Mouse (Mus musculus): ENCODE data around the gene Casc1. TPM values are rescaled to one million over a fixed set of nuclear protein-coding genes. Genes with fewer than 3 reads are reported as not detected.

The Casc1 gene
- total and polyA plus RNA-seq, 3 experiments, result 0.15 to 0.22 TPM; not detected in 1

- peaks cover 0 to 33% of the 10 kb centered on the region in 2 experiments; a peak in 2 of 4 replicates for H3K36me3 ChIP-seq (ENCODE audit: control insufficient read depth in 1 of 2, insufficient read depth in 2 of 2, low read length in 2 of 2)
- no peak overlapping the region for H3K9ac ChIP-seq (ENCODE audit: control insufficient read depth, low read depth, low read length, poor library complexity, severe bottlenecking)
- TF ChIP-seq NELFE (IDR thresholded peaks at IDR 0.05; ENCODE audit: low read depth, low read length) (no peak), BHLHE40 (IDR thresholded peaks at IDR 0.05; ENCODE audit: borderline replicate concordance, low read depth, low read length) (no peak), POLR2A (IDR thresholded peaks at IDR 0.05; ENCODE audit: control insufficient read depth in 1 of 2, insufficient read depth in 1 of 2, low read depth in 1 of 2, low read length in 2 of 2, poor library complexity in 1 of 2) (no peak), SMC3 (IDR thresholded peaks at IDR 0.05; ENCODE audit: low read depth, low read length) (no peak), ETS1 (IDR thresholded peaks at IDR 0.05; ENCODE audit: low read depth, low read length) (no peak), USF2 (IDR thresholded peaks at IDR 0.05; ENCODE audit: borderline replicate concordance in 1 of 2, insufficient read depth in 1 of 2, low read depth in 1 of 2, low read length in 2 of 2) (no peak), TAL1 (IDR thresholded peaks at IDR 0.05; ENCODE audit: low read length) (no peak), MYB (IDR thresholded peaks at IDR 0.05; ENCODE audit: low read depth, low read length) (no peak), POLR2AphosphoS5 (IDR thresholded peaks at IDR 0.05; ENCODE audit: borderline replicate concordance, low read depth, low read length) (no peak), MAZ (IDR thresholded peaks at IDR 0.05; ENCODE audit: low read depth, low read length) (no peak), GATA1 (IDR thresholded peaks at IDR 0.05; ENCODE audit: low read depth, low read length) (no peak), ZKSCAN1 (IDR thresholded peaks at IDR 0.05; ENCODE audit: low read depth, low read length) (no peak), ELF1 (IDR thresholded peaks at IDR 0.05; ENCODE audit: low read depth, low read length) (no peak), CHD1 (IDR thresholded peaks at IDR 0.05; ENCODE audit: low read depth, low read length) (no peak), MEF2A (IDR thresholded peaks at IDR 0.05; ENCODE audit: extremely low read depth, insufficient replicate concordance, low read depth, low read length, poor library complexity, severe bottlenecking) (no peak), SIN3A (IDR thresholded peaks at IDR 0.05; ENCODE audit: low read length) (no peak), RAD21 (IDR thresholded peaks at IDR 0.05; ENCODE audit: low read depth, low read length) (no peak)
- no peaks in the 10 kb centered on the region for H3K27me3 ChIP-seq (ENCODE audit: control insufficient read depth in 1 of 2, insufficient read depth in 2 of 2, low read length in 2 of 2)
- H3K79me2 ChIP-seq (ENCODE audit: control insufficient read depth, insufficient read depth, low read length, poor library complexity), result peaks cover 1% of the 10 kb centered on the region; the same call in 1 of the 2 replicates
- H3K4me3 ChIP-seq (ENCODE audit: control insufficient read depth in 1 of 2, insufficient read depth in 1 of 2, low read depth in 2 of 2, low read length in 2 of 2), result no peak overlapping the region
- H3K4me1 ChIP-seq (ENCODE audit: control insufficient read depth in 1 of 2, insufficient read depth in 2 of 2, low read length in 2 of 2), result no peaks in the 10 kb centered on the region
- no peak overlapping the region for H3K27ac ChIP-seq (ENCODE audit: control insufficient read depth, low read depth, low read length)
- DNase-seq (ENCODE audit: low read depth, low spot score), result no peak
- no peaks in the 10 kb centered on the region for H3K9me3 ChIP-seq (replicated peaks; ENCODE audit: insufficient read depth, low read length)
These were observed 24.6 kb upstream of the Casc1 start for GRCm38 (mm10) chr6:145235367-145235766.

- H3K4me1 ChIP-seq (ENCODE audit: control insufficient read depth in 1 of 2, insufficient read depth in 2 of 2, low read length in 2 of 2), result no peaks in the 10 kb centered on the region
- H3K79me2 ChIP-seq (ENCODE audit: control insufficient read depth, insufficient read depth, low read length, poor library complexity), result peaks cover 1% of the 10 kb centered on the region; the same call in 1 of the 2 replicates
- H3K36me3 ChIP-seq (ENCODE audit: control insufficient read depth in 1 of 2, insufficient read depth in 2 of 2, low read length in 2 of 2), result peaks cover 0 to 33% of the 10 kb centered on the region in 2 experiments; a peak in 2 of 4 replicates
- H3K27ac ChIP-seq (ENCODE audit: control insufficient read depth, low read depth, low read length), result no peak overlapping the region
- H3K9me3 ChIP-seq (replicated peaks; ENCODE audit: insufficient read depth, low read length), result no peaks in the 10 kb centered on the region
- TF ChIP-seq TAL1 (IDR thresholded peaks at IDR 0.05; ENCODE audit: low read length) (no peak), ZMIZ1 (IDR thresholded peaks at IDR 0.05; ENCODE audit: low read depth, low read length) (no peak), BHLHE40 (IDR thresholded peaks at IDR 0.05; ENCODE audit: borderline replicate concordance, low read depth, low read length) (no peak), UBTF (IDR thresholded peaks at IDR 0.05; ENCODE audit: borderline replicate concordance, insufficient read depth, low read depth, low read length) (no peak), MYC (IDR thresholded peaks at IDR 0.05; ENCODE audit: low read depth, low read length) (no peak), ZNF384 (IDR thresholded peaks at IDR 0.05; ENCODE audit: low read depth, low read length) (no peak), KAT2A (conservative IDR thresholded peaks at IDR 0.05; ENCODE audit: low read depth, low read length) (no peak), MAX (IDR thresholded peaks at IDR 0.05; ENCODE audit: low read length) (no peak), SIN3A (IDR thresholded peaks at IDR 0.05; ENCODE audit: low read length) (no peak), MXI1 (IDR thresholded peaks at IDR 0.05; ENCODE audit: low read depth, low read length) (no peak)
- DNase-seq (ENCODE audit: low read depth, low spot score), result no peak
- H3K4me3 ChIP-seq (ENCODE audit: control insufficient read depth in 1 of 2, insufficient read depth in 1 of 2, low read depth in 2 of 2, low read length in 2 of 2), result no peak overlapping the region
- H3K9ac ChIP-seq (ENCODE audit: control insufficient read depth, low read depth, low read length, poor library complexity, severe bottlenecking), result no peak overlapping the region
- no peaks in the 10 kb centered on the region for H3K27me3 ChIP-seq (ENCODE audit: control insufficient read depth in 1 of 2, insufficient read depth in 2 of 2, low read length in 2 of 2)
These were observed 23.6 kb upstream of the Casc1 start for GRCm38 (mm10) chr6:145234391-145234790.
